In the genomic region with DNA sequence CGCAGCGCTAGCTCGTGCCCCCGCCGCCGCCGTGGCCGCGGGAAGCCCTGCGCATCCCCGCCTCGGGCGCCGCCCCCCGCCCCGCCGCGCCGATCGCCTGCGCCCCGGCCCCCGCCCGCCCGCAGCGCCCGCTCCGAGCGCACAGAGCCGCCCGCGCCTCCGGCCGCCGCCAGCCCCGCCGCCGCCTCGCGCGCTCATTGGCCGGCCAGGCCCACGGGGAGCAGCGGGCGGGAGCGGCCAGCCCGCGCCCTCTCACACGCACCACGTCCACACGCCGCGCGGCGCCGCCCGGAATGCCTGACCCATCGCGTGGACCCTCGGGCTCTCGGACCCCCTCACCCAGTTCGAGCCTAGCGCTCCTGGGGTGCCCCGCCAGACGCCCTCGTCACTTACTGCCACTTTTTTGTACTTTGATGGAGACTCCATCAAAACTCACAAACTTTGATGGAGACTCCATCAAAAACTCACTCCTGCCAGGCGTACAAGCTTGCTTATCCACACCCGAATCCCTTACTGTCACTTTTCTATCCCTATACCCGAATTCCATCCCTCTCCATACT, we compare ENCODE assay signal across 9 mouse cellular contexts. TPM values are rescaled to one million over a fixed set of nuclear protein-coding genes. Genes with fewer than 3 reads are reported as not detected.
A peak's percentile ranks its signal among the peaks of the same experiment; 100 is the strongest.
DNase-seq lines count a peak whose midpoint lies in the region; ATAC-seq and TF ChIP-seq lines count a peak whose summit lies in the region.
"Had no signal": no experiment of that assay in that cellular context is flagged by ENCODE, and none has a peak within 500 bp of the region (broad histone marks: within the 10 kb centered on the region; RNA-seq: fewer than 3 reads in every experiment).

A gene (minus strand): TSS at position 25 of the 560 bp plus-strand sequence.

- 0 out of 2 replicates have a peak, but pooled peaks cover 8% of the 10 kb centered on the region for H3K27me3 ChIP-seq in hindbrain, embryonic 14.5 days (ENCODE audit: control insufficient read depth, insufficient read depth, low read length)
- H3K27me3 ChIP-seq in liver, adult 2 months (ENCODE audit: control insufficient read depth, insufficient read depth, low read length), result peaks cover 3% of the 10 kb centered on the region; the same call in 1 of the 2 replicates
- H3K27me3 ChIP-seq in myocyte (ENCODE audit: control insufficient read depth, insufficient read depth, insufficient read length), result no peaks in the 10 kb centered on the region

- no peak for DNase-seq in frontal cortex, postnatal 14 days (ENCODE audit: low spot score in 2 of 2)
- peak; percentile 72 for DNase-seq in adrenal gland, postnatal 25 days
- DNase-seq in gastrocnemius, postnatal 14 days, result peak; percentile 72
- DNase-seq in hindbrain, embryonic 14.5 days (ENCODE audit: low spot score), result no peak
- no peak for DNase-seq in liver, adult 2 months (ENCODE audit: extremely low read depth, low read depth, low spot score)
- DNase-seq in MN1 (ENCODE audit: low spot score), result no peak

- peak within 1 kb of the TSS; percentile 75 for H3K4me3 ChIP-seq in hindbrain, embryonic 14.5 days (replicated peaks; ENCODE audit: low read length)
- H3K4me3 ChIP-seq in liver, adult 2 months (ENCODE audit: insufficient read depth, low read depth, low read length), result peak within 1 kb of the TSS; percentile 57
- peak within 1 kb of the TSS; percentile 34 for H3K4me3 ChIP-seq in myocyte

- H3K4me2 ChIP-seq in hindbrain, embryonic 14.5 days (replicated peaks), result peak within 1 kb of the TSS; percentile 99
- peak within 1 kb of the TSS; percentile 82 for H3K4me2 ChIP-seq in myocyte (ENCODE audit: low read depth)

- WGBS in hindbrain, embryonic 14.5 days, result 2% methylated on average over 26 of the region's 69 CpGs
- 14% methylated on average over 59 of the region's 69 CpGs for WGBS in liver, adult 2 months

- intact Hi-C loops in gastrocnemius, postnatal 14 days (cut with DNase I; ENCODE audit: low total_unique reads), result no loop called here

- peak; percentile 77 for ATAC-seq in frontal cortex, adult (ENCODE audit: low TSS enrichment)
- ATAC-seq in hindbrain, embryonic 14.5 days (ENCODE audit: low FRiP score), result peak; percentile 93

- H3ac ChIP-seq in myocyte (ENCODE audit: control insufficient read depth, insufficient read length), result peak within 1 kb of the TSS; percentile 55

- H3K27ac ChIP-seq in hindbrain, embryonic 14.5 days, result no peak within 1 kb of the TSS
- H3K27ac ChIP-seq in liver, adult 2 months (replicated peaks; ENCODE audit: insufficient read depth, low read depth, low read length), result no peak within 1 kb of the TSS; the same call in 1 of the 2 replicates

- H3K9me3 ChIP-seq in hindbrain, embryonic 14.5 days (ENCODE audit: control insufficient read depth, low read length), result no peaks in the 10 kb centered on the region

- no peaks in the 10 kb centered on the region for H3K36me3 ChIP-seq in hindbrain, embryonic 14.5 days (replicated peaks; ENCODE audit: control insufficient read depth, insufficient read depth)
- H3K36me3 ChIP-seq in liver, adult 2 months (ENCODE audit: control insufficient read depth, insufficient read depth, low read length), result no peaks in the 10 kb centered on the region
- no peaks in the 10 kb centered on the region for H3K36me3 ChIP-seq in myocyte (ENCODE audit: control insufficient read depth, insufficient read depth)

- peaks cover 8% of the 10 kb centered on the region for H3K4me1 ChIP-seq in hindbrain, embryonic 14.5 days (replicated peaks; ENCODE audit: control insufficient read depth, insufficient read depth, low read length)
- H3K4me1 ChIP-seq in liver, adult 2 months (ENCODE audit: control insufficient read depth, insufficient read depth, low read length), result 0 out of 2 replicates have a peak, but pooled peaks cover 2% of the 10 kb centered on the region

- TF ChIP-seq CTCF in liver, adult 2 months (IDR thresholded peaks at IDR 0.05; ENCODE audit: low read depth, low read length), result no peak

- no peaks in the 10 kb centered on the region for H3K79me2 ChIP-seq in liver, adult 2 months (ENCODE audit: control insufficient read depth, insufficient read depth, low read length)
- no peaks in the 10 kb centered on the region for H3K79me2 ChIP-seq in myocyte (ENCODE audit: control insufficient read depth, insufficient read depth)

- TF ChIP-seq POLR2A in liver, adult 2 months (IDR thresholded peaks at IDR 0.05; ENCODE audit: extremely low read depth, insufficient read depth, low read length), result no peak
- TF ChIP-seq POLR2A in myocyte (IDR thresholded peaks at IDR 0.05; ENCODE audit: insufficient read length, low read depth), result peak; percentile 36

- H3K9ac ChIP-seq in hindbrain, embryonic 14.5 days, result peak within 1 kb of the TSS; percentile 73
- H3K9ac ChIP-seq in liver, adult 2 months (ENCODE audit: low read depth, low read length), result peak within 1 kb of the TSS; percentile 76

TF ChIP-seq in myocyte, 11 proteins besides CTCF, POLR2A, EP300 and RAD21:
- TF ChIP-seq CEBPB (IDR thresholded peaks at IDR 0.05; ENCODE audit: insufficient read depth, poor library complexity, severe bottlenecking) (no peak), MAX (IDR thresholded peaks at IDR 0.05; ENCODE audit: low read depth) (no peak), TCF3 (IDR thresholded peaks at IDR 0.05; ENCODE audit: insufficient read length, low read depth) (no peak), SRF (IDR thresholded peaks at IDR 0.05; ENCODE audit: control insufficient read depth, insufficient read length, low read depth) (no peak), USF1 (IDR thresholded peaks at IDR 0.05; ENCODE audit: low read depth) (no peak), POLR2AphosphoS2 (IDR thresholded peaks at IDR 0.05; ENCODE audit: insufficient read length, low read depth) (no peak), TCF12 (IDR thresholded peaks at IDR 0.05; ENCODE audit: insufficient read depth, poor library complexity, severe bottlenecking) (no peak), MYOD1 (IDR thresholded peaks at IDR 0.05; ENCODE audit: control insufficient read depth in 1 of 3, insufficient read length in 2 of 3, low read depth in 2 of 3) (no peak), MYOG (IDR thresholded peaks at IDR 0.05; ENCODE audit: control insufficient read depth in 1 of 3, insufficient read depth in 1 of 3, insufficient read length in 2 of 3, low read depth in 2 of 3) (no peak), REST (IDR thresholded peaks at IDR 0.05; ENCODE audit: insufficient read depth, insufficient read length) (no peak), E2F4 (IDR thresholded peaks at IDR 0.05; ENCODE audit: insufficient read depth) (no peak)

RNA-seq across cellular contexts. Expression of the gene that starts here (rescaled TPM):
- total RNA-seq in adrenal gland, postnatal 25 days (2021), result 13.1 and 14.0 TPM in 2 replicates
- total RNA-seq in gastrocnemius, postnatal 14 days (2021), result 10 to 100 TPM; 18.6 to 20.6 TPM
- polyA plus RNA-seq in hindbrain, embryonic 14.5 days (2014; fragmentation: Nextera tagmentation; extraction: Ambion mirVana), result 5.6 and 6.8 TPM in 2 replicates
- total RNA-seq in liver, adult 2 months (2014; rRNA removed), result 1.6 and 1.7 TPM in 2 replicates
- 0.75 and 1.0 TPM in 2 replicates for polyA plus RNA-seq in liver, adult 2 months (2012; rRNA removed)
- polyA plus RNA-seq in myocyte (2012; fragmentation: generic; extraction: Trizol), result 4.6 TPM
- total RNA-seq: CH12.LX had no signal

Comparison
In these comparisons a context has a peak if more than half of its experiments do, and no peak if none do; other contexts are left out.
1. DNase-seq: peak in adrenal gland, postnatal 25 days (single experiment) and gastrocnemius, postnatal 14 days (single experiment); none in frontal cortex, postnatal 14 days (0 of 2), hindbrain, embryonic 14.5 days (single experiment), liver, adult 2 months (single experiment) and MN1 (single experiment).
2. Peak in every context shown above with its lines, with median percentiles within 50 percentile points of each other: H3K4me3 ChIP-seq.